Mouse (Mus musculus) c-Kit-negative CD71-positive TER-119-positive erythroid progenitor cells, embryonic 14.5 days (primary cell): ENCODE results near the gene Il27ra.
A peak's percentile ranks its signal among the peaks of the same experiment; 100 is the strongest.

Source experiments
- DNase-seq: peaks from one replicate; pipeline ENCODE4 v3.0.0-alpha.2; 2013; ENCODE audit warnings: low read depth, low spot score

Gene Il27ra

DNA sequence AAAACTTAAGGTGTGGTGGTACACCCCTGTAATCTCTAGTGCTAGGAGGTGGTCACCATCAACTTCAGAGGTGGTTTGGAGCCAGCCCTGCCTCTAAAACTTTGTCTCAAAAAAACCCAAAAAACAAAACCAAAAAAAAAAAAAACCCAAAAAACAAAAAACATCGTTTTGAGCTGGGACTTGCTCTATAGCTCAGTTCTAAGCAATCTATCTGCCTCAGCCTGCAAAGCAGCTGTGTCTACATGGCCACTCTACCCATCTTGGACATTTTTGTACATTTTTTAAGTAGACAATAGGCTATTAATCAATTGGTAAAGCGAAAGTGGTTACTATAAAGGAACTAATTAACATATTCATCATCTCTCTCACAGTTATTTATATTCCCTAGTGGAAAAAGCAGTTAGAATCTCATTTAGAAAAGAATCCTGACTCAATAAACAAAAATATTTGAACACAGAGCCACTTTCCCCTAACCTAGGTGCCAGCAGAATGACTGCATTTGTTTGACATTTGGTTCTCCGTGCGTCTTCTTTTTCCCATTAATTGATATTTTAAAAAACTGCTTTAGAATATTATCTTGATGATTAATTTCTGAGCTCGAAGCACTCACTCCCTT is 23.2 kb upstream of the Il27ra start:
- no peak for DNase-seq

DNA sequence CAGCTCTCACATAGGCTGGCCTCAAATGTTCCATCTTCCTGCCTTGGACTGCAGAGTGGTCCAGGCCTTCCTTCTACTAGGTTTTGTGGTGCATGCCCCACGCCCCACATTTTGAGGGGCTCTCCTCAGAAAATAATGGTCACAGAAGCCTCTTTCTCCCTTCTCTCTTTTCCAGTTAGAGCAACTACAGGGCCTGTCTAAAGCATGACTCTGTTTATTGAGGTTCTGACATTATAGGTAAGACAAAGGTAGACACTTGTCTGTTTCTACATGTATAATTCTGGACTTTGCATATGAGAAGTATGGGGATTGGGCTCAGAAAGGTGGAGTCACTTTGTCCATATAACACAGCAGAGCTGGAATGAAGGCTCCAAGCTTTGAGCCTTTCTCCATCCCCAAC is 22.6 kb upstream of the Il27ra start, which contains the start of gene Gm10643:
TSS of gene Gm10643 (minus strand) at position 101 of the 400 bp plus-strand sequence.
- DNase-seq: no peak

DNA sequence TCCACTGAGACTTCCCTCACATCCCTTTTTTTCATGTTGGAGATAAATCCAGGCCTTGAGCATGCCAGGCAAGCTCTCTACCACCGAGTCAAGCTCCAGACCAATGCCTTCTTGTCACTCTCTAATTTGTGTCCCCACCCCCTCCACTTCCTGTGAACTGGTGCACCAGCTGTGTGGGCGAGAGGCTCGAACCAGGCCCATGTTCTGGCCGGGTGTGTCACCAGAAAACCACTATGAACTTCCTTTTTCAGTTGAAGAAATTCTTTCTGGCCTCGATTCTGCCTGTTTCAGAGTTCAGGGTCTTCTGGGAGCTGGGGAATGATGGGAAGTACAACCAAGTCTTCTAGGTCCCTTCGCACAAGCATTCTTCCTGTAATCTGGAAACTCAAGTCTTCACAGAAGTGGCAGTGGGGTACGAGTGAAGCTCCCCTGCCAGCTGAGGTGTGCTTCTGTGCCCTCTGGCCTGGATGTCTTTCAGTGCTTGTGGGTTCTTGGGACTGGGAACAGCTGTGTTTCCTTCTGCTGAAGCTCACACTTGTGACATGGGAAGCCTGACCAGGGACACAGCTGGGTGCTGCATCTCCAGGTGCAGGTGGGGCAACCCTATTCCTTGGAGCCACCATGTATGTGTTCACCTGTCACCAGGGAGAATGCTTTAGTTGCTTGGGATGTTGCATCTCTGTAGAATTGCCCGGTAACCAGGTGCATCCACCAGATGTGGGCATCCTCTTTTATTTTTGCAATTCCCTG is 21.6 kb upstream of the Il27ra start:
- DNase-seq: no peak

DNA sequence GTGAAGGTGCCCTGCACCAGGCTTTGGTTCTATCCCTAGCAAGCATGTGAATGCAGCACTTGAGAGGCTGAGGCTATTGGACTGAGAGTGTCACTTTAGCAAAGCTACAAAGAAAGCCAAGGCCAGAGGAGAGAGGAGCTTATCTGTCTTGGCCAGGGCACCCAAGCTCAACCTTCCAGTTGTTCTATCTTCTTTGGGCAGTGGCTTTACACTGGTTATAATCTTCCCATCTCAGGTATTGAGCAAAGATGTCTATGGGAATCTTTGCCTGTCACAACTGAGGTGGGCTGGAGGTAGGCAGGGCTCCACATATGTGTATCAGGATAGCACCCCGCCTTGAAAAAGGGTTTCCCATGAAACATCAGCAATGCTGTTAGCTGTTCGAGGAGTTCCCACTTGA is 17.9 kb upstream of the Il27ra start:
- DNase-seq: no peak

DNA sequence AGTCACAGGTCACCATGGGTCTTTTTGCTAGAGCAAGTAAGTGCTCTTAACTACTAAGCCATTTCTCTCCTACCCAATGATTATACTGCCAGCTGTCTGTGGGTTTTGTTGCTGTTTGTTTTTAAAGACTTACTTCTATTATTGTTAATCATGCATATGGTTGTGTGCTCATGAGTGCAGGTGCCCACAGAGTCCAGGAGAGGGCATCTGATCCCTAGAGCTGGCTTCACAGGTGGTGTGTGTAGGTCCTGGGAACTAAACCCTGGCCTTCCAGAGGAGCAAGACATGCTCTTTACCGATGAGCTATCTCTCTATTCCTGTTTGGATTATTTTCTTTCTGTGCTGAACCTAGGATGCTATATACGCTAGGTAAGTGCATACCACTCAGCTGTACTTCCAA is 16.8 kb upstream of the Il27ra start:
- DNase-seq: no peak

DNA sequence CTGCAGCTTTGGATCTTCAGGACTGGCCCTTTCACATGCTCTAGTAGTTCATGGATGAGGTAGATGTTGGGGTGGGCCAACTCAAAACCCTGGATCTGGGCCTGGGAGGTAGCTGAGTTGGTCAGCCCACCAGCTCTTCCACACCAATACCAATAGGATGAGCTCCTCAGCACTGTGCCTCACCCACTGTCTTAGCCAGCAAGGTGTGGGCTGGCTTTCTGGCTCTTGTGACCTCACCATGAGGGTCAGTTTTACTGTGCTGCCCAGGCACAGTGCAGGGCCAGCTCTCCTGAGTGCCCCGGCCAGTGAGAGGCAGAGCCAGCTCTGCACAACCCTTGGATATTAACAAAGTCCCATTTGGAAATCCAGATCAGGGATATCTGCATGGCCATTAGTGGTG is 15.4 kb upstream of the Il27ra start:
- no peak for DNase-seq

DNA sequence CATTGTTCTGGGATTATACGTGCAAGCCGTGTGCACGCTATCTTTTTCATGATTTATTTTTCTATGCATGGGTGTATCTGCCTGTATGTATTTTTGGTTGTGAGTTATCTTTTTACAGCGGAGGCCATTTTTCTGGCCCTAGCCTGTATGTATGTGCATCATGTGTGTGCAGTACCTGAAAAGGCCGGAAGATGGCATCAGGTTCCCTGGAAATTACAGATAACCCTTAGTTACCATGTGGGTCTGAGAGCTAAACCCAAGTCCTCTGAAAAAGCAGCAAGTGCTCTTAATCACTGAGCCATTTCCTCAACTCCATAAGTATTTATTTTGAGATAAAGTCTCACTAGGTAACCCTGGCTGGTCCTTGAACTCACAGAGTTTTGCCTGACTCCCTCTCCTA is 10.8 kb upstream of the Il27ra start:
- no peak for DNase-seq

DNA sequence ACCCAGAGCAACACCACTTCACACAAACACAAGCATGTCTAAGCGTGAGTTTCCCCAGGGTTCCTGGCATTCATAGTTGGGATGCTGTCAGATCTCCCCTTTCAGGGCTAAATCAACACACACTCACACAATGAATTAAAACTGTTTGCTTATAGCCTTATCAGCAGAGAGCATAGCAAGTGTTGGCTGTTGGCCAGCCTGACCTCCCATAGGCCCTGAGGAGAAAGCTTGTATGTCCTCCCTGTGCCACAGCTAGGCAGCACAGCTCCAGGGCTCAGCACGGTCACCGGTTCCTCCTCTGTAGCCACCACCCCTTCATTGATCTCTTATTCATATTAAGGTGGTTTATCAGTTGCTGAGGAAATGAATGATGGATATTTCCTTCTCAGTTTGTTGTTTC is 10.4 kb upstream of the Il27ra start:
- no peak for DNase-seq

DNA sequence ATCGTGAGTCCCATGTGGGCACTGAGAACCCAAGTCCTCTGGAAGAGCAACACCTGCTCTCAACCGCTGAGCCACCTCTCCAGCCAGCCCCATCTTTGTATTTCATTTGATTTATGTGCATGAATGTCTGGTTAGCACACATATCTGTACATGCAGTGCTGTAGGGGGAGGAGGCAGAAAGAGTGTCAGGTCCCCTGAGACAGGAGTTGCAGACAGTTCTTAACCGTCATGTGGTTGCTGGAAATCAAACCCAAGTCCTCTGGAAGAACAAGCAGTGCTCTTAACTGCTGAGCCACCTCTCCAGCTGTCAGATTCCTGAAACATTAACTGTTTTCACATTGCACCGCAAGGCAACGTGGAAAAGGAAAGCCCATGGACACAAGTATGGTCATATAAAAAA is 5.8 kb upstream of the Il27ra start:
- DNase-seq: no peak

DNA sequence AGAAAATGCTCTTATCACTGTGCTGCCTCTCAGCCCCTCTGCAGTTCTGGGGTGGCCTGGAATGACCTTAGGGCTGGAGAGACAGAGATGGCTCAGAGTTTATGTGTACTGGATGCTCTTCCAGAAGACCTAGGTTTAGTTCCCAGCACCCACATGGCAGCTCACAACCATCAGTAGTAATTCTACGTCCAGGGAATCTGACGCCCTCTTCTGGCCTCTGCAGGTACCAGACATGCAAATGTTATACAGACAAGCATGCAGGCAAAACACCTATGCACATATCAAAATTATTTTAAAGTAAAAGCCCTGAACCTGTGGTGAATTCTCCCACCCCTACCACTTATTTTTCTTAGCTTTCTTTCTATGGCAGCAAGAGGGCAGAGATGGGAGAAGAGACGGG is 4.1 kb upstream of the Il27ra start:
- DNase-seq: no peak

DNA sequence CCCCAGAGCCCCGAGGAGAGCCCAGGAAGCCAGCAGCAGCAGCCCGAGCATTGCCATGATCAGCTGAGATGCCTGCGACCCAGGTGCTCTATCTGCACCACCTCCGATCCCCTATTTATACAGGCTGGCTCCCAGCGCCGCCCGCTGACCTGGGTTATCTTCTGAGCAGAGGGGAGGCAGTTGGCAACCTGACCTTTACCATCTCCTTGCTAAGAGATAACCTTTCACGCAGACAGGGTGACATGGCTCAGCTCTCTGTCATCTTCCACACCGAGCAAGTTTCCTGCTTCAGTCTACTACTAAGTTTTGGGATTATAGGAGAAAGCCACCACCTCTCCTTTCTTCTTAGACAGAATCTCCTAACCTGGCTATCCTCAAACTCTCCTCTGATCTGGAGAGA is 2.5 kb upstream of the Il27ra start, which contains the start of gene Rln3:
TSS of gene Rln3 (minus strand) at position 101 of the 400 bp plus-strand sequence.
- no peak for DNase-seq

DNA sequence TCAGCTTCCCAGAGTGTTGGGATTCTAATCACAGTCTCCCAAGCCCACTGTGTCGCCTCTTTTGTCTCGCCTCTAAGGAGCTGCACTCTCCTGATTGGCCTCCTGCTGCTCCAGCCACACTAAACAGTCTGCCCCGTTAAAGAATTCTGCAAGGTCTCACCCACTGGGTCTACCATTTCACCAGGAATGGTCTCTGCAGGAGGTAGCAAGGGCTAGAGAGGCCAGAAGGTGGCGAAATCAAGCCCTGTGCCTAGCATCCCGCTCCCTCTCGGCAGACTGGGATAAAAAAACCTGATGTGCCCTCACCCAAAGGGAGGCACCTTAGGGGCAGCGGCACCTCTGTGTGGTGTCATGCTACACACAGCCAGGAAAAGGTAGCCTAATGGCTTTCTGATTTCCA is 1.7 kb upstream of the Il27ra start:
- no peak for DNase-seq

DNA sequence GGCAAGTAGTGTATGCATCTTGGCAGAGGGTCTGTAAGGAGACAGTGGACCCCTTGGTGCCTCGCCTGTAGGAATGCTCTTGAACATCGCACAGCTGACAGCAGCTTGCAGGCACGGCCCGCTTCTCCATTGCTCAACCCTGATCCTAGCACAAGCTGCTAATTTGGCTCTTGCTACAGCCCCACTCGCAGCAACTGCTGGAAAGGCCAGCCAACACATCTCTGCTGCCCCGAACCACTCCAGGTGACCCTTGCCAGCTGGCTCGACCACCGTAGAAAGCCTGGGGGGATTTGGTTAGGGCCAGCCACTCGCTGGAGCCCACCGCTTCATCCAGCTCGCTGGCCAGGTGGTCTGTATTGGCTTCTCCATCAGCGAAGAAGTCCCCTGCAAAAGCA is 556 bp upstream of the Il27ra start:
- no peak for DNase-seq

DNA sequence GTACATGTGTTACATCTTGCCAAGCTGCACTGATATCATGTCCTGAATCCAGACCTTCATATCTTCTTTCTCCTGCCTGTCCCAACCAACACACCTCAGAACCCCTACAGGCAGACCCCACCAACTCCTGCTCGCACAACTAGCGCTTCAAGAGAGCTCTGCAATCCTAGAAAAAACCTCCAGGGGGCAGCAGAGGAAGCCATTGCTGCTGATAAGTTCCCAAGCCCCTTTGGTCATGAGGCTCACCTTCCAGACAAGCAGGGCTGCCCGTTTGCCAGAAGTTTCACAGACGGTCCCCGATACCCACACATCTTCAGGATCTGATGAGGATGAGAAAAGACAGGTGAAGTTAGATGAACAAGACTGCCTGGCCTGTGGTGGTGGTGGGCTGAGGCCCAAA is 3.3 kb downstream of the Il27ra start:
- peak; percentile 38 for DNase-seq

DNA sequence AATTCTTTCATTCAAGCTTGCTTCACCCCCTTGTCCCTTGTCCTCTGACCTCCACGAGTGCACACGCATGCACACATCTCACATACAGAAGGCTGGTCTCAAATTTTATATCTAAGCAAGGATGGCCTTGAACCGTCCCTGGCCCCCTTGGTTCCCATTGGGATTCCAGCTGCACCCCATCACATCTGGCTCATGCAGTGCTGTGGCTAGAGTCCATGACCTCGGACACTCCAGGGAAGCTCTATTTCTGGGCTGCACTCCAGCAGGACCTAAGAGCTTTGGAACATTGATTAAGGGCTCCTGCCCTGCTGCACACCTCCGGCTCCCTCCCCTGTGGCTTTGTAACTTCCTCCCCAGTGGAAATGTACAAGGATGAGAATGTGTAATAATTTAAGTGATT is 4.4 kb downstream of the Il27ra start:
- DNase-seq: no peak

DNA sequence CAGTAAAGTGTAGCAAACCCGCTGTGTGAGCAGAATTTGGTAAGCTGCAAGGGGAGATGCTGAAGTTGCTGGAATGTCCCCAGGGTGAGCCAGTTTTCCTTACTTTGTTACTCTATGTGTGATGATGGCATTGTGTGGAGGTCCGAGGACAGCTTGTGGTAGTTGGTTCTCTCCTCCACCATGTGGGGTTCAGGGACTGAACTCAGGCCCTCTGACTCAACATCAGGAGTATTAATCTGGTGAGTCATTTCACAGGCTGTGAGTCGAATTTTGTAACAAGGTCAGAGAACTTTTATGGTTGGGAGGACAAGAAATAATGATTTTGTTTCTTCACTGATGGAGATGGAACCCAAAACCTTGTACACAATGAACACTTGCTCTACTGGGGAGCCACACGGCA is 9.6 kb downstream of the Il27ra start:
- DNase-seq: no peak

DNA sequence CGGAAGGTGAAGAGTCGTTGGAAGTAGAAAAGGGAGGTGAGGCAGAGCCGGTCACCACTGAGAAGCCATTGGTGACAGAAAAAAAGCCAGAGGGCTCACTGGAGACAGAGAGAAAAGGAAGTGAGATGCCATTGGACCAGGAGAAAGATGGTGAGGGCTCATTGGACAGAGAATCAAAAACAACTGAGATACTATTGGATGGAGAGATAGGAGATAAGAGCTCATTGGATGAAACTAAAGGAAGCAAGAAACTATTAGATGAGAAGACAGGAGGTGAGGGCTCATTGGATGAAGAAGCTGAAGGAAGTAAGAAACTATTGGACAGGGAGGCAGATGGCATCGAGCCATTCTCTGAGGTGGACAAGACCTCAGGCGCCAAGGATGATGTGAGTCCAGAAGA is 13.1 kb downstream of the Il27ra start:
- no peak for DNase-seq

DNA sequence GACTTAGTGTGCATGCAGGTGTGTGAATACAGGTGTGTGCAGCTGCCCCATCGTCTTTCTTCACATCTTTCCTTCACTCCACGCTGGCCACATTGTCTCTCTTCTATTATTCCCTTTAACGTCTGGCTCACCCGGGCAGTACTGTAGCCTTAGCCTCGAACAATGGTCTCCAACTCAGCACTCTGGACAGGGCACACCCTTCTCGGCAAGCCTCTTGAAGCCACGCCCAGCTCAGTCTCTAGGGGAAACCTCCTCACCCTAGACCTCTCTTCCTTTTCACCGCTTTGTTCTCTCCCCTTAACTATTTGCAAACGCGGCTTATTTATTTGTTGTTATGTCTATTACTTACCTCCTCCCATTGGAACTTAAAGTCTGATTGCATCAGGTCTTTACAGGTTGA is 14.9 kb downstream of the Il27ra start:
- DNase-seq: no peak

DNA sequence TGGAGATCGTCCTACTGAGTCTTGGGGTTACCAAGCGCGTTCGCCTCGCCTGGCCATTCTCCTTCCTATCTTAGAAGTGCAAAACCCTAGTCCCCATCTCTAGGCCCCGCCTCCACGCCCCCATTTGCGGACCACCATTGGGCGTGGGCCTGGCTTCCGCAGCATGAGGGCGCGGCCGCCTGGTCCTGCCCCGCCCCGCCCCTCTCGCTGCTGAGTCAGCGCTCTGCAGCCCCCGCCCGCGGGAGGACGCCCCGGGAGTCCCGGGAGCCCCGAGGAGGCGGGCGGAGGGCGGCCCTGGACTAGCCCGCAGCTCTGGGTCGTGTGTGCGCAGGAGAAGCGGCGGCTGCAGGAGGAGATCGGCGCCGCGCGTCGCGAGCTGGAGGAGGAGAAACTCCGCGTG is 16.5 kb downstream of the Il27ra start:
- DNase-seq: no peak

DNA sequence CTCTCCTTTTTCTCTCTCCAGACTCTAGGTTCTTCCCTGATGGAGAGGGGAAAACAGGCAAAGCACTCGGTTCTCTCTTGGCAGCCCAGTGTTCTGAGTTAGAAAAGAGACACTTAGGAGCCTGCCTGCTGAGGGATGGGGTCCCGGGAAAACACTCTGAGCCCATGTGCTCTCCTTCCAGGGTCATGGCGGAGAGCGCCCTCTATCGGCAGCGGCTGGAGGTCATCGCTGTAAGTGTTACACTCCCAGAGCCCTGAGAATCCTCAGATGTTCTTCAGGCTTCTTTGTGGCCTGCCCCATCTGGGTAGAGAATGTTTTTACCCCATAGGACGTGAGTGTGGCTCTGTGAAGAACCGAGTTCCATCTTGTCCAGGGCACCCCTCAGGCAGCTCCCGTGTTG is 18.2 kb downstream of the Il27ra start:
- DNase-seq: no peak

DNA sequence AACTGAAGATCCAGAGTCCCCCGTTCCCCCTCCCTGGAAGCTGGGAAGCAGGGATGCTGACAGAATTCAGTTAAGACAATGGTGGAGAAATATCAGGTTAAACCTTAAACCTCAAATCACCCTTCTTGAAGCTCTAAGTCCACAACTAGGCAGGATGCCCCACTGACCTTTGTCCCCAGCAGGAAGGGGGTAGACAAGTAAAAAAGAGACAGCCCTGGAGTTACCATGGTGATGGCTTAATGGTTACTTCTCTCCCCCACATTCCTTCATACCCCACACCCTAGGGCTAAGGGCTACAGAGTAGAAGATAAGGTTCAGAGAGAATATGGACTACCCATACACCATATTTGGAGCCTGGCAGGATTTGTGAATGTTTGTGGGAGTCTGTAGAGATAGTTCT is 18.8 kb downstream of the Il27ra start:
- DNase-seq: no peak

DNA sequence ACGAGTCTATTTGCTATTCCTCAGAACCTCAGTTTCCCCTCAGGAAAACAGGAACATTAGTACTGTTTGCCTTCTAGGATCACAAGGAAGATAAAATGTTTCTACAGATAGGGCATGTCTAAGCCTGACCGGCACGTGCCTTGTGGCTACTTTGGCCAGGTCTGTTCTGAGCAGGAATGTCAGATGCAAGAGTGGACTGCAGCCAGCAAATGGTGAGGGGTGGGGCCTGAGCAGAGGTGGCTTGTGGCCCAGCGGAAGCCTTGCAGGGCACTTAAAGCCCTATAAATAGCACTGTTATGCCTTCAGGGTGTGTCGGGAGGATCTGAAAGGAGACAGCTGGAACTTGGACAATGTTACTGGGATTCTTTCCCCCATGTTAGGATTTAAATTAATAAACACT is 19.3 kb downstream of the Il27ra start:
- DNase-seq: no peak

DNA sequence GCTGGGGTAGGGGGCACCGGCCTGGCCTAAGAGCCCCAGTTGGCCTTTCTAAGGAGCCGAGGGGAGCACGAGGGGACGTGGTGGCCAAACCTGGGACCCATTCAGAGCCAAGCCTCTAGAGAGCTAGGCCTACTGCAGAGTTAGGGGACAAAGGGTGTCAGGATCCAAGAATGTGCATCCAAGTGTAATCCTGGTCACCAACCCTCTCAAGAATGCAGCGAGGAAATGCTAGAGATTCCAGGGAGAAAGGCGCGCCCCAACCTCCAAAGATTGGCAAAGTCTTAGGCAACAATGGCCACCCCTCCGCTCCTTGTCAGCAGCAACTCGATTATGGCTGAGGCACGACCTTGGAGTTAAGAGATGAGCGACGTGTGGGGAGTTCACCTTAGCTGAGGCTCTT is 20.8 kb downstream of the Il27ra start:
- DNase-seq: no peak

DNA sequence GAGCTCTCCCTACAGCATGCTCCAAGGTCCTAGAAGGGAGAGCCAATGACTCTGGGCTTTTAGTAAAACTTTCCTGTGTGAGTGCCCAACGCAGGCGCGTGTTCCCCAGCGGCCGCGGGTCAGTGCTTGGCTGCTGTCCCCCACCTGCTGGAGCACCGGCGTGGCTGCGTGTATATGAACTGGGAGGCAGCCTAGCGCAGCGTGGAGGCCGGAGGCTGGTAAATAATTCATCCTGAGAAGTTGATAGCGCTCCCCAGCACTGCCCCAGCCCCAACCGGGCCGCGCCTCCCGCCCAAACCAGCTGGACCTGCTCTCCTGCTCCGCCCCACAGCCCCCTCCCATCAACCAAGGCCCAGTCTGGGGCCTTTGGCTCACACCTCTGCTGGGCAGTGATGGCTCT is 21.3 kb downstream of the Il27ra start, which contains the start of gene Palm3:
TSS of gene Palm3 (plus strand) at position 376 of the 400 bp plus-strand sequence.
- DNase-seq: no peak
